Mouse (Mus musculus): ENCODE measurements around the gene Tle3.

GRCm38 (mm10) chr9:61398160-61398559 is 26.0 kb downstream of the Tle3 start:
- TF ChIP-seq CTCF (IDR thresholded peaks at IDR 0.05; ENCODE audit: low read depth): no peak
- no peak for TF ChIP-seq EP300 (IDR thresholded peaks at IDR 0.05; ENCODE audit: low read depth)

All from liver, postnatal 0 days (tissue).